Mouse (Mus musculus): ENCODE measurements around the gene B4galnt3.
"Not testable (repeated sequence)": the region's sequence is repeated elsewhere in the genome, so short reads cannot be mapped to it uniquely, and the experiment has no call there.

B4galnt3 gene

DNA sequence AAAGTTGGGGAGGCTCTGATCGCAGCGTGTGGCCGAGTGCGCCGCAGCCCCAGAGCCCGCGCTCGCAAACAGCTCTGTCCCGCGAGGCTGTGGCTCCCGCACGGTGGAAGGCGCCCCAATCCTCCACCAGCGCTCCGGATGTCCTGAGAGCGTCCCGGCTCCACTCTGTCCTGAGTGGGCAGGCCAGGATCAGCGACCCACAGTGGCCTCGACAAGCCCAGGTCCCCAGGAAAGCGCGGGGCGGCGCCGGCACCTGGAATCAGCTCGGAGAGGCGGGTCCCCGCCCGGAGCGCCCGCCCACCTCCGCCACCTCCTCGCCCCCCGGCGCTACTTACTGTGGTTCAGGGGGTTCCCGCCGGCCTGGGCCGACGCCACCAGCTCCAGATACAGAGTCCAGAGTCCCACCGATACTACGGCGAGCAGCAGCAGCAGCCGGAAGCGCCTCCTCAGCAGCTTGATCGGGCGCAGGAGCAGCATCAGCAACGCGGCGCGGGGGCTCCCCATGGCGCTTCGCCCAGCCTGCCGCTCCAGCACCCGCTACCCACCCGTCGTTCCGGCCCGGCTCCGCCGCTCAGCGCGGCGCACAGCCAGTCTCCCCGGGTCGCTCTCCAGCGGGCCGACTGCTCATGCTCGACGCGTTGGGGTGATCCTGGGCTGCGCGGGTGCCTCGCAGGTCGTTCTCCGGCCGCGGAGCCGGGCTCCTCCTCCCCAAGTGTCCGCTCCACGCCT, at the start of gene B4galnt3, which contains the start of gene D330020A13Rik:
Gene B4galnt3, minus strand, starts transcription at position 504 of the 729 bp plus-strand sequence.
Gene D330020A13Rik, plus strand, starts transcription at position 309 of the 729 bp plus-strand sequence.
- in situ Hi-C loops (cut with MboI, MseI) = no loop called here

DNA sequence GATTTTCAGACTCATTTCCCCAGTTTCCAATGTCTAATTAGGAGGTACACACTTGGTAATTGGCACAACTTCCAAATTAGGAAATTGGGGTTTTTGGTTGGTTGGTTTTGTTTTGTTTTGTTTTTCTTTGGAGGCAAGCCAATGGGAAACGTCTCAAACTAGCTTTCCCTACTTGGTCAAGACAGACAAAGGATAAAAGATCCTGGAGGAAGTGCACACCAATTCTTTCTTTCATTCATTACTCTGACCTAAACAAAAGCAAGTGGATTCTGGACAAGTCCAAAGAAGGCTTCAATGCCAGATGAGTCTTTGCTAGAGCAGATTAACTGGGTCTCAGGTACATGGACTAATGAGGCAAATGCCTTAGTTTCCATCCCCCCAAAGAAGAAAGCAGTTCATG, 49.6 kb upstream of the B4galnt3 start:
- in situ Hi-C loops (cut with MboI, MseI) = no loop called here

DNA sequence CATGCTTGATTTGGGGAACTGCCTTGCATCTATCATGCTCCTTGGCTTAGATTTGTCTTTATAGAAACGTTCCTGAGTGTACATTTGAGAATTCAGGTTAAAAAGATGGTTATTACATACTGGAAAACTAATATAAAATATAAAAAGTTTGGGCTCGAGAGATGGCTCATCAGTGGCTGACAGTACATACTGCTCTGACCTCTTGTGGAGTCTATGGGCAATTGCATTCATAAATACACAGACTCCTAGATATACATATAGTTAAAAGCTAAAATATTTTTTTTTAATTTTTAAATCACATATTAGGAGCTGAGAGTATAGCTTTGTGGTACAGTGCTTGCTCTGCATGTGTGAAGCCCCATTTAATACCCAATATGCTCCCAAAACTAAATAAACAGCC, 38.0 kb upstream of the B4galnt3 start:
- in situ Hi-C loops (cut with MboI, MseI) = no loop called here

DNA sequence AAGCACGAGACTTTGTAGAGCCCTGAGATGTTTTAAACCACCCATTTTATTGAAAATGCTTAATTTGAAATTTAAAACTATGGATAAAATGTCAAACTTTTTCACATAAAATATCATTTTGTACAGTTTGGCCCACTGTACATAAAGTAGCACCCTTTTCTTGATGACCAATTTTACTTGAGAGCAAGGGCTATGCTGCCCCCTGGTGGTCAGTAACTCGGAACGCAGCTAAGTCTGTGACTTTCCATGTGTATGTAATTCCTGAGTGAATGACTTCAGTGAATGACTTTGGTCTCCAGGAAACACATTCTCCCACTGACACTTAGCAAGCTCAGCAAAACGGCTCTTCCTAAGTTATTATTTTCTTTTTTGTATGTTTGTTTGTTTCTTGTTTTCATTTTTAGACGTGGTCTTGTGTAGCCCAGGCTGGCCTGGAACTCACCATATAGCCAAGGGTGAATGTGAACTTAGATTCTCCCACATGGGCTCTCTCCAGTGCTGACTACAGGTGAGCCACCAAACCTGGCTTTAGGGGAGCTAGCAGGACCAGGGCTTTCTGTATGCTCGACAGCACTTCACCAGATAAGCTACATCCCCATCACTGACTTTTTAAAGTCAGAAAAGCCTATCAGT, 30.1 kb upstream of the B4galnt3 start:
- in situ Hi-C loops (cut with MboI, MseI) = no loop called here

DNA sequence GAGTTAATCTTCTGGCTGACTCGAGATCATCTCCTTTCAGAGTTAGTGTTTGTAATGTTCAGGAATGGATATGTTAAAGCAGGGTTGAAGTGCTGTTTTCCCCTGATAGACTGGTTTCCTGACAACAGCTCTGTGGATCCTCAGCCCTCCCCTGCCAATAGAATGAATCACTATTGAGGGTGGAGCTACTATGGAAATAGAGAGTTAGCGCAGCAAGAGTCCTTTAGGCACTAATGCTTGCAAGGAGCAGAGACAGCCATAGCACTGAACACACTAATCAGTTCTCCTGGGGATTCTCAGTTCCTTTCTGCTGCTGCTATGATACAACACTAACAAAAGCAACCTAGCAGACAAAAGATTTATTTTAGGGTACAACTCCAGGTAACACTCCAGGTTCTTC, 26.0 kb upstream of the B4galnt3 start:
- in situ Hi-C loops (cut with MboI, MseI) = no loop called here

DNA sequence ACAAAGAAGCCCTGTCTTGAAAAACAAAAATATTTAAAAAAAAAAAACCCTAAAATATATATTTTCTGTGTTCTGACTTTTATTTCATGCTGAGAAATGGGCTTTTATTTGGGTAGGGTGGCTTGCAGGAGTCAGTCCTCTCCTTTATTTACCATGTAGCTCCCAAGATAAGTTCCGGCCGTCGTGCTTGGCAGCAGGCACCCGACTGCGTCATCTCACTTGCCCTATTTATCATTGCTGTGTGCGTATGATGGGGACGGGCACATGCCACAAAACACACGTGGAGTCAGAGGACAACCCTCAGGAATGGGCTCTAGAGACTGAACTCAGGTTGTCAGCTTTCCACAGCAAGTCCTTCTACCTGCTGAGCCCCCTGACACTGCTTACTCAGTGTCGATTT, 24.8 kb upstream of the B4galnt3 start:
- in situ Hi-C loops (cut with MboI, MseI) = no loop called here

DNA sequence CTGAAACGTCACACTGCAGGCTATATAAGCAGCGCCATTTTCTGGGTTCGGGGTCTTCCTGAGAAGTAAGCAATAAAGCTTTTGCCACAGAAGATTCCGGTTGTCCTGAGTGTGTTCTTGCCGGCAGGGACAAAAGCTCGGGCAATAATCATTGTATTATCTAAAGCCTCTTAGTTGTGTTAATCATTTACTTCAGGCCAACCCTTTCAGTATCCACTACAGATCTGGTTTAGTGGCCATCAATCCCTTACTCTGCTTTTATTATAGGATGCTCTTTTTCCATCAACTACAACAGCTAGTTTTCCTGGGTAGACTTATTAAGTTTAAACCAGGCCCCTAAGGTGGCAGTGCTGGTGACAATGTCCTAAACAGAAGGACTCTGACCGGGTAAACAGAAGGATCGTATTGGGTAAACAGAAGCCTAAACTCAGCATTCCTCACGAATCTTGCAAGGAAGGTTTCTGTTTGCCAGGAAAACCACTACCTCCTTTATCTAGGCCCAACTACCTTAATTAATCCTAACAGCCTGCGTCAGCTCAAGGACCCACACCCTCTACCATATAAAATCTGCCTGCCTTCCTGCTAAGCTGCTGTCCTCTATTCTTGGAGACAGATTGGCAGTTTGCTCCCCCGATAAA, 24.1 kb upstream of the B4galnt3 start:
- in situ Hi-C loops (cut with MboI, MseI) = no loop called here

DNA sequence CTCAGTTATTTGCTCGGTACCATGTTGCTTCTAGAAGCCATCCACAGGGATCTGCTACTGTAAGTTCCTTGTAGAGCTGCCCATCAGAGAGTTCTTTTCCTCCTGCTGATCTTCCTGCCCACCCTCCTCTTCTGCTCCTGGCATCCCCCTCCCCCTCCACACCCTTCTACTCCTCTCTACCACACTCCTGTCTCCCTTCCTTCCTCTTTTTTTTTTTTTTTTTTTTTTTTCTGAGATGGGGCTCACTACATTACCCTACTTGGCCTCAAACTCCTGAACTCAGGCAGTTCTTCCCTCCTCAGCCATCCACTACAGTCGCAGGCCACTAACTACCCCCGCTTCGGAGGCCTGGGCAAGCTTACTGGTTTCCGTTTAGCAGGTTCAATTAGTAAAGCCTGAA, 18.1 kb upstream of the B4galnt3 start:
- in situ Hi-C loops (cut with MboI, MseI) = loop anchor here (5.0 kb wide), 1 partner anchor 430 kb away; no protein-coding TSS in a partner anchor

DNA sequence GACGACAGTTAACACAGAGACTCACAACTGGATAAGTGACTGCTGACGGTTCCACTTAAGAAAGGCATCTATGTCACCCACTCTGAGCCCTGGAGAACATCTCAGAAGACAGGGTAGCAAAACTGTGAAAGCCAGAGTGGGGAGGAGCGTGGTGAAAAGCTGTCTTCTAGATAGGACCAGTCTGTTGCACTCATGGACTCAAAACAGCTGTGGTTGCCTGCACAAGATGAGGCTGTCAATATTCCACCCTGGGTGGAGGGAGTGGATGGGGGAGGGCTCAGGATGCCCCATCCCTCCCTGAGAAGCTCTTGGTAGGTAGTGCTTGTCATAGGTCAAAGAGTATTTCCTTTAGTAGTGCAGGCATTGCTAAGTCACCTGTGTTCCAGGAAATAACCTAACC, 15.4 kb upstream of the B4galnt3 start:
- in situ Hi-C loops (cut with MboI, MseI) = loop anchor here (5.0 kb wide), 1 partner anchor 427 kb away; no protein-coding TSS in a partner anchor

DNA sequence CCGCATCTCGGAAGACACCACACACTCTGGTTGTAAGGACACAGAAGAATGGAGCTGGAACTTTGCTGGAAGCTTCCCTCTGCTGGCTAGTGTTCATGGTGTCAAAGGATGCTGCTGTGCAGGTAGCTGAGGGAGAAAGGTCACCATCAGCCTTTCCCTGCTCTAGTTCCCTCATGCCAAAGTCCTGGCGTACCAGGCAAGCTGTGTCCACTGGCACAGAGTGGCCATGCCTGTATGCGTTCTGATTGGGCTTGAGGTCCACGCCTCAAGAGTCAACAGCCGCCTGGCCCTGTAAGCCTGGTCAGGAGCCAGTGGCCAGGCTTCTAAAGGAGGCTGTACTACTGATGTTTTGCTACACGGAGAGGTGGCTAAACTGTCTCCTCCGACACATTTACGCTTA, 15.0 kb upstream of the B4galnt3 start:
- in situ Hi-C loops (cut with MboI, MseI) = no loop called here

DNA sequence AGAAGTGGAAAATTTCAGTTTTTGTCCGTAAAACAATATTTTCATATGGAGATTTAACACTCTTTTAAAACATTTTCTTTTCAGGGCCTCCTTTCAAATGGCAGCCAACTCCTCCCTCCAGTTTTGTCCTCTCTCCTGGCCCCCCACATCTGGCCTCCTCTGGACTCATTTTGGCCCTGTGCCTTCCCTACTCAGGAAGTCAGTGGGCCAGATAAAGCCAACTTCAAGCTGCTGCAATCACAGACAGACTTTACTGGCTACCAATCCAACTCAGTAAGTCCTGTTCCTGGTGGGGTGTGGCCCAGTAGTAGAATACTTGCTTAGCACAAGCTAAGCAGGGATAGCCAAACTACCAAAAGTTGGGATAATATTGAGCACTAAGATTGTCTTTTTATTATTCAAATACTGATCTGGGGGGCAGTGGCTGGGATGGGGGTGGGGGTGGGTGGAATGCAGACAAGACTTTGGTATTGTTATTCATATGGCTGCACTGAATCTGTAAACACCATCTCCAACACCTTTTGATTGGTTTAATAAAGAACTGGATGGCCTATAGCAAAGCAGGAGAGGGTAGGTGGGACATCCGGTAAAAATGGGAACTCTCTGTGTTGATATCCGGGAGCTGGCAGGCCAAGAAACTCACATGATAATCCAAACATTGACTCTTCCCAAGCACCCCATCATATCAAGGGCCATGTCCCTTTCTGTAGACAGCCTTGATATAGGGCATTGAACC, 12.7 kb upstream of the B4galnt3 start:
- in situ Hi-C loops (cut with MboI, MseI) = no loop called here

DNA sequence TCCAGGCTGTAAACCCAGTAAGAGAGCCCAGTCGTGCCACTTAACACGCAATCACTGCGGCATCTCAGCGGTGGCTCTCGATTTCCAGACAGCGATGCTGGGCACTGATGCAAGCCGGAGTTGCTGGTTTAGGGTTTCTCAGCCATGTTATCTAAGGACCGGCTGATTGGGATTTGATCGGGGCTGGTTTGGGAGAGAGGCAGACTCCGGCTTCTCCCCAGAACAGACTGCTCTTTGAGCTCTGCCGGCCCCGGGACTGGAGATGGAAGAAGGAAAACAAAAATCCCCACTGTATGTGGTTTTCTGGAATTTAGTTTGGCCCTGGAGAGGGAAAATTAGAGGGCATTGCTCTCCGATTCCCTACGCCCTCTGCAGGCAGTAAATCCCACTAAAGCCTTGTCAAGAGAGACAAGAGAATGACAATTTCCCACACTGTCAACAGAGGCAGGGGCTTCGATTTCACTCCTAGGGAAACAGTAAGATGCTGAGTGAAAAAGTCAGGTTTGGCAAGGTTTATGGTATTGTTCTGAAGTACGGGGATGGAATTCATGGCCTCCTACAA, 8.5 kb upstream of the B4galnt3 start:
- in situ Hi-C loops (cut with MboI, MseI) = no loop called here

DNA sequence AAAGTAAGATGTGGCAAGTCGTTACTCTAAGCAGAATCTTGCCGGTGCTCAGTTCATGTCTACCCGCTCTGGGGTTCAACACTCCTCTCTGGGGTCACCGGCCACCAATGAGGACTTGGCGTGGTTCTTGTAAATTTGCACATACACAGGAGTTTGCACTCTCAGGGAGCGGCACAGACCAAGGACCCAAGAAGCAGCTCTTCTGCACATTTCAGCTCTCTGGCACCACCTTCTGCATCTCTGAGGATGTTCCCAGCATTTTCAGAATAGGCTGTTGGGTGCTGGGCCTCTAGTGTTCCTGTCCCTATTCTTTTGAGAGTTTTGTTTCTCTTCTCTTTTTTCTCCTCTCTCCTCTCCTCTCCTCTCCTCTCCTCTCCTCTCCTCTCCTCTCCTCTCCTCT, 6.8 kb upstream of the B4galnt3 start:
- in situ Hi-C loops (cut with MboI, MseI) = no loop called here

DNA sequence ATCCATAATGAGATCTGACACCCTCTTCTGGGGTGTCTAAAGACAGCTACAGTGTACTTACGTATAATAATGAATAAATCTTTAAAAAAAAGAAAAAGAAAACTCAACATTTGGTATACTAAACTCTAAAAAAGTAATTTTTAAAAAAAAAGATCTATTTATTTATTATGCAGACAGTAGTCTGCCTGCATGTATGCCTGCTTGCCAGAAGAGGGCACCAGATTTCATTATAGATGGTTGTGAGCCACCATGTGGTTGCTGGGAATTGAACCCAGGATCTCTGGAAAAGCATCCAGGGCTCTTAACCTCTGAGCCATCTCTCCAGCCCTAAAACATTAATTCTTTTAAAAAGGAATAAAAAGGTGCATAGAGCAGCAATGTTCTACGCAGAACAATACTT, 2.2 kb upstream of the B4galnt3 start:
- in situ Hi-C loops (cut with MboI, MseI) = not testable (repeated sequence)

DNA sequence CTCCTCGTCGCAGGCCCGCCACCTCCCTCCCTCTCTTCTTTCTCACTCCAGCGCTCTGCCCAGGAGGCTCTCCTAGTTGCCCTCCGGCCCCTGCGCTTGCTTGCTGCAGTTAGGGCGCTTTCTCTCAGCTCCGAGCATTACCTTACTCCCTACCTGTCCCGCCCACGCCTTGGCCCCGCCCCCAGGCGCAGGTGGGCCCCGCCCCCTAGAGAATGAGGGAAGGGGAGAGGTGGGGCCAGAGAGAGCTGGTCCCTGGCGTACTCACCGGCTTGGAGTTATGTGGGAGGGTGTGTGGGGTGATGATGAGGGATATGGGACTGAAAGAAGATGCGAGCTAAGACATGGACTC, 400 bp upstream of the B4galnt3 start:
- in situ Hi-C loops (cut with MboI, MseI) = no loop called here

DNA sequence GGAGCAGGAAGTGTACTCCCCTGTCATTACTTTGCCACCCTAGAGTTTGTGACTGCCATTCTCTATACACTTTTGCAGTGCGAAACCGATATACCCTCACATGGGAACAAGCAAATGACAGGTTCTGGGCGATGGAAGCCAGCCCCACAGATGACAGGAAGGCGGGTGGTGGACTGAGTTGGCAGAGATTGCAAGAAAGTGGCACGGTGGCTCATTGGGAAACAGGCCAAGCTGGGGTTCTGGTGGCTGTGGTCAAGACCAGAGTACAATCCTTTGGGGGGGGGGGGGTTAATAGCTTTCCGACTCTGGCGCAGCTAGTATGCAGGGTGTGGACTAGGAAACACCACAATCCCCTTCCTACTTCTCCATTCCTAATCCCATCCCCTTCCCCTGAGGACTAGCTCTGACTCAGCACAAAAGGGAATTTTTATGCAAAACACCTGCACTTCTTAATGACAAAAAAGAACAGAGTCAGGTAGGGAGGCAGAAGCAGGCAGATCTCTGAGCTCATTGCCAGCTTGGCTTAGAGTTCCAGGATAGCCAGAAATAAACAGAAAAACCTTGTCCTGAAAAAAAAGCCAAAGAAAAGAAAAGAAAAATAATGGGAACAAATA, 2.9 kb downstream of the B4galnt3 start:
- in situ Hi-C loops (cut with MboI, MseI) = no loop called here

DNA sequence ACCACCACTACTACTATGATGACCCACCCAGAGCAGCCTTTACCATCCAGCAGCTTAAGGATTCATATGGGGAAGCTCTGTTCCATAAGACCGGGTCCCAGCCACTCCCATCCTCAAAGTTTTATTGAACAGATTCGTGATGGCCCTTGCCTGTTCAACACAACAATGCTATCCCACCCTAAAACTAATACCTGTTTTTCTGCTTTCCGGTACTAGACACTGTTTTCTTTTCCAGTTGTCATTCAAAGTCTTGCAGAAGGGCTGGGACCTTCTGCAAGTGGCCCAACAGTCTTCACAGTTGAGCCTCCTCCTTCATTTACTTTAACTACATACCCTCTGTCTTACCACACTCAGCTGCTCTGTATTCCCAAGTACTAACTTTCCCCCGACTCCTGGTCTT, 4.9 kb downstream of the B4galnt3 start:
- in situ Hi-C loops (cut with MboI, MseI) = no loop called here

DNA sequence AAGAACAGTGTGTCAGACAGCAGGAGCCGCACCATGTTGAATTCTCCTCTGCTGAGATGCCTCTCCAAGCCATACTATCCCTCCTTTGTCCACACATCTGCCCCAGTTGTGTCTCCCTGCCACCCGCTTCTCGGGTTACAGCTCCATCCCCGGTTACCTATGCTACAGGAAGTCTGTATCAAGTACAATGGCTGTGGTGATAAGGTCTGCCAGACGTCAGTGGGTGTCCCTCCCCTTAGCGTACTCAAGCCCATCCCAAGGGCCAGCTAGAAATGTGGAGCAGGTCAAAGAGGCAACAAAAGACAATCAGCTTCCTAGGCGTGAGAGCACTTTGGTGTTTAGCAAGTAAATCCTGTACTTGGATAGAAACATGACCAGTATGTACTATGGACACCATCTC, 5.8 kb downstream of the B4galnt3 start:
- in situ Hi-C loops (cut with MboI, MseI) = no loop called here

DNA sequence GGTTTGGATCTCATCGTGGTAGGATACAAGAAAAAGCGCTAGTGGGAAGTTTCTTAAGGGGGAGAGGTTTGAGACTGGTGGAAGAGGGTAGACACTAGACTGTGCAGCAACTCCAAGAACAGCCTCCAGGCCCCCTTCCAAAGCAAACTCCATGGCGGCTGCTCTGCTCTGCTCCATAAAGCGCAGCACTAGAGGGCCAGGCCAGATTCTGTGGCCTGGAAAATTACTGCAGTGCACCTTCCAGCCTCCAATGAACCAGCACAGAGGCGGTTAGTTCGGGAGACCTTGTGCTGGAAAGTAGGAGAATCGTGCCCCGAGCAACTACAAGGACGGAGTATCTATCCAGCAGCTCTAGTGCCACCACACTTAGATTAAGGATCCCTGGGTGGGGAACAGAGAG, 7.1 kb downstream of the B4galnt3 start:
- in situ Hi-C loops (cut with MboI, MseI) = no loop called here

DNA sequence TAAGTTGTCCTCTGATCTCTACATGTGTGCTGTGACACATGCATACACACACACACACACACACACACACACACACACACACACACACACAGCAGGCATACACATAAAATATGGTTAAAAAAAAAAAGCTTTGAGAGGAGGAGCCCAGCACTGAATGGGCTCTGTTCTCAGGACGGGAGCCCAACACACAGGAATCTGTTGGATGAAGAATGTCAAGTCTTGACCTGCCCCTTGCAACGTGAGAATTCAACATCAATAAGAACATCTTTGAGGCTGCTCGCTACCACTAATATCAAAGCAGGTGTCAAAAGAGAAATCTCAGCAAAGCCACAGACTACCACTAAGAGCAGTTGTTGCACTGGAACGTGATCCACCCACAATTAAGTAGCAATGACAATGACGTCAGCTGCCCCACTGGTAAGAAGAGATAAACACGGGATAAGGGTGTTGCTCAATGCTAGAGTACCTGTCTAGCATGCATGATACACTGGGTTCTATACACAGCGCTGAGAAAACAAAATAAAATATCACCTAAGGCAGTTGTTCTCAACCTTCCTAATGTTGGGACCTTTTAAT, 17.4 kb downstream of the B4galnt3 start:
- in situ Hi-C loops (cut with MboI, MseI) = no loop called here

DNA sequence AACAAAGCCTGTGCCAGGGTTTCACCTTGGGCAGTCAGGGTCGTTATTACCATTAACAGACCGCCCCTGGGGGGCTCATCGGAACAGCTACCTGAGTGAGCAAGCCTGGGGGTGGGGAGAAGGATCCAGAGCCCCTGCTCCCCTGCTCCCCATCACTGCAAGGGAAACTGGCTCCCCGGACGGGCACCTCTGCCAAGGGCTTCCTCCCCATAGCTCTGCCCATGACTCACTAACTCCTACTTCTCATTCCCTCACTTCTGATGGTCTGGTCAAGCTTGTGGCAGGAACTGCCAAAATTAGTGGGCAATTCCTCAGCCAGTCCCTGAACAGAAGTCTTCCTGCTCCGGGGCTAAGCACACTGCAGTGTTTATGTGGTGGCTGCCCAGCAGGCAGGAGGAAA, 19.1 kb downstream of the B4galnt3 start:
- in situ Hi-C loops (cut with MboI, MseI) = no loop called here

All from regulatory T cell (primary cell).